Mouse (Mus musculus) limb, embryonic 12.5 days (tissue): Measurements from ENCODE around the gene Ucp1. TPM values are rescaled to one million over a fixed set of nuclear protein-coding genes. Genes with fewer than 3 reads are reported as not detected.

Experiments
- ATAC-seq: fragments of 200-750 bp; cut with Nextera tagmentation; 2 replicates; pipeline ENCODE4 v1.8.0; 2017; ENCODE audit warnings: low read depth, moderate TSS enrichment; ENCODE audit not compliant: insufficient number of reproducible peaks, insufficient read depth, low FRiP score, low TSS enrichment
- H3K27ac ChIP-seq: fragments of 300-500 bp; sonication (generic); 2 replicates; pipeline ENCODE4 v1.5.1; 2016; ENCODE audit warnings: mild to moderate bottlenecking, moderate library complexity
- H3K27me3 ChIP-seq: fragments of 300-500 bp; sonication (generic); 2 replicates; pipeline ENCODE4 v1.6.1; 2016; ENCODE audit warnings: mild to moderate bottlenecking, moderate library complexity
- H3K36me3 ChIP-seq: fragments of 300-500 bp; sonication (generic); 2 replicates; pipeline ENCODE4 v1.6.1; 2016; ENCODE audit warnings: mild to moderate bottlenecking, moderate library complexity
- H3K4me1 ChIP-seq: fragments of 300-500 bp; sonication (generic); replicated peaks from 2 replicates; pipeline ENCODE4 v1.6.1; 2016
- H3K4me2 ChIP-seq: fragments of 300-500 bp; sonication (generic); 2 replicates; pipeline ENCODE4 v1.6.1; 2016; ENCODE audit warnings: mild to moderate bottlenecking, moderate library complexity
- H3K4me3 ChIP-seq: fragments of 300-500 bp; sonication (generic); replicated peaks from 2 replicates; pipeline ENCODE4 v1.5.1; 2016; ENCODE audit warnings: mild to moderate bottlenecking
- H3K9ac ChIP-seq: fragments of 300-500 bp; sonication (generic); replicated peaks from 2 replicates; pipeline ENCODE4 v1.6.1; 2016; ENCODE audit warnings: mild to moderate bottlenecking, moderate library complexity
- H3K9me3 ChIP-seq: fragments of 300-500 bp; sonication (generic); 2 replicates; pipeline ENCODE4 v1.6.1; 2016; ENCODE audit warnings: mild to moderate bottlenecking, moderate library complexity
- WGBS: fragments of 180-500 bp; shearing (Covaris S2); methylation state at CpG from one replicate; pipeline ENCODE4 v1.1.7; 2016; 5-methylcytosine and 5-hydroxymethylcytosine counted together
- polyA plus RNA-seq: library from polyadenylated mRNA; unstranded; fragments of >200 nt; fragmentation: Nextera tagmentation; extraction: Ambion mirVana; gene quantifications from 2 replicates; pipeline ENCODE4 v1.2.1, GENCODE M21; 2016

Gene Ucp1
- polyA plus RNA-seq, 1 experiment from 2014 or later, result not detected

GRCm38 (mm10) chr8:83331899-83332697 is 41.9 kb downstream of the Ucp1 start, which contains the start of gene Elmod2:
Elmod2 (minus strand) TSS chr8:83332486.
- ATAC-seq, result peak; percentile 97
- no peak within 1 kb of the TSS for H3K27ac ChIP-seq
- H3K27me3 ChIP-seq, result peaks cover 6% of the 10 kb centered on the region; the same call in 1 of the 2 replicates
- peaks cover 4% of the 10 kb centered on the region; the same call in 1 of the 2 replicates for H3K4me1 ChIP-seq
- peak within 1 kb of the TSS; percentile 80 for H3K9ac ChIP-seq
- H3K36me3 ChIP-seq, result peaks cover 12% of the 10 kb centered on the region
- peak within 1 kb of the TSS; percentile 85 for H3K4me3 ChIP-seq
- H3K4me2 ChIP-seq, result peak within 1 kb of the TSS; percentile 82
- H3K9me3 ChIP-seq, result no peaks in the 10 kb centered on the region
- WGBS, result under 1% methylated on average over 83 of the region's 85 CpGs

GRCm38 (mm10) chr8:83332864-83333263 is 42.7 kb downstream of the Ucp1 start:
- Histone ChIP-seq H3K9ac (peak overlapping the region; percentile 18; the same call in 1 of the 2 replicates), H3K4me3 (peak overlapping the region; percentile 85), H3K9me3 (no peaks in the 10 kb centered on the region), H3K27me3 (peaks cover 6% of the 10 kb centered on the region; the same call in 1 of the 2 replicates), H3K36me3 (peaks cover 10% of the 10 kb centered on the region), H3K4me2 (peak overlapping the region; percentile 82), H3K4me1 (peaks cover 4% of the 10 kb centered on the region; the same call in 1 of the 2 replicates), H3K27ac (no peak overlapping the region)
- no peak; the same call in 1 of the 2 replicates for ATAC-seq
- WGBS, result 6% methylated on average over 7 of the region's 7 CpGs

- Histone ChIP-seq H3K27me3 (no peaks in the 10 kb centered on the region), H3K27ac (no peak overlapping the region), H3K9me3 (0 out of 2 replicates have a peak, but pooled peaks cover 6% of the 10 kb centered on the region), H3K36me3 (no peaks in the 10 kb centered on the region), H3K4me1 (peaks cover 4% of the 10 kb centered on the region; the same call in 1 of the 2 replicates), H3K4me3 (no peak overlapping the region), H3K4me2 (no peak overlapping the region), H3K9ac (no peak overlapping the region)
- no peak; the same call in 1 of the 2 replicates for ATAC-seq
- WGBS, result 82% methylated on average over 3 of the region's 3 CpGs
Measured at GRCm38 (mm10) chr8:83342076-83342475, 51.9 kb downstream of the Ucp1 start.

GRCm38 (mm10) chr8:83342693-83343092 is 52.5 kb downstream of the Ucp1 start:
- Histone ChIP-seq H3K36me3 (no peaks in the 10 kb centered on the region), H3K27ac (no peak overlapping the region), H3K4me2 (no peak overlapping the region), H3K9me3 (0 out of 2 replicates have a peak, but pooled peaks cover 6% of the 10 kb centered on the region), H3K9ac (no peak overlapping the region), H3K4me3 (no peak overlapping the region), H3K4me1 (peaks cover 4% of the 10 kb centered on the region; the same call in 1 of the 2 replicates), H3K27me3 (no peaks in the 10 kb centered on the region)
- no peak for ATAC-seq

Other genes with a start within 250 kb of the Ucp1 start
- gene Tbc1d9, start 125.0 kb upstream of the Ucp1 start, polyA plus RNA-seq, result 1.7 and 2.0 TPM in 2 replicates
- 1.6 TPM in 2 replicates for gene Gm10645, start 124.2 kb upstream of the Ucp1 start, polyA plus RNA-seq
- 25.3 and 25.4 TPM in 2 replicates for gene Elmod2, start 42.1 kb downstream of the Ucp1 start, polyA plus RNA-seq
- gene Mgat4d, start 58.1 kb downstream of the Ucp1 start, polyA plus RNA-seq, result not detected in 2 replicates
- 3.1 and 3.8 TPM in 2 replicates for gene Clgn, start 99.5 kb downstream of the Ucp1 start, polyA plus RNA-seq
- gene Scoc, start 168.0 kb downstream of the Ucp1 start, polyA plus RNA-seq, result 109 and 127 TPM in 2 replicates
- gene Olfr370, start 245.4 kb downstream of the Ucp1 start, polyA plus RNA-seq, result not detected in 2 replicates